Mouse (Mus musculus): ENCODE measurements around the gene Mmp15.

DNA sequence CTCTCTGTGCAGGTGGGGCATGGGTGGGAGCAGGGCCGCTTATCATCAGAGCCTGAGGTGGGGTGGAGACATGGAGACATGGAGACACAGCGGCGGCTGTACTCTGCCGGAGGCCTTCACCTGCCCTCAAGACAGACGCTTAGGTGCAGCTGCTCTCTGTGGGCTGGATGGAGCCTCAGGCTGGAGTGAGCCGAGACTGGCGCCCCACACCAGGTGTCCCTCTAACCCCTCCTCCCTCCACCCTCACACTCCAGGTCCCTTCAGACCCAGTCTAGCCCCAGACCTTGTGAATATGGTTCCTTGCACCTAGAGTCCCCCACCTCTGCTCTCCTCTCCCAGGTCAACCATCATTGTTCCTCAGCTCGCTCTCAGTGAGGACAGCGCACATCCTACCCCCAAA is 47.1 kb downstream of the Mmp15 start:
- TF ChIP-seq CTCF (IDR thresholded peaks at IDR 0.05): no peak
- TF ChIP-seq EP300 (IDR thresholded peaks at IDR 0.05; ENCODE audit: insufficient read depth, low read depth, low read length): no peak
